Mouse (Mus musculus): Measurements from ENCODE around the gene Tagln3.

Tagln3 gene

DNA sequence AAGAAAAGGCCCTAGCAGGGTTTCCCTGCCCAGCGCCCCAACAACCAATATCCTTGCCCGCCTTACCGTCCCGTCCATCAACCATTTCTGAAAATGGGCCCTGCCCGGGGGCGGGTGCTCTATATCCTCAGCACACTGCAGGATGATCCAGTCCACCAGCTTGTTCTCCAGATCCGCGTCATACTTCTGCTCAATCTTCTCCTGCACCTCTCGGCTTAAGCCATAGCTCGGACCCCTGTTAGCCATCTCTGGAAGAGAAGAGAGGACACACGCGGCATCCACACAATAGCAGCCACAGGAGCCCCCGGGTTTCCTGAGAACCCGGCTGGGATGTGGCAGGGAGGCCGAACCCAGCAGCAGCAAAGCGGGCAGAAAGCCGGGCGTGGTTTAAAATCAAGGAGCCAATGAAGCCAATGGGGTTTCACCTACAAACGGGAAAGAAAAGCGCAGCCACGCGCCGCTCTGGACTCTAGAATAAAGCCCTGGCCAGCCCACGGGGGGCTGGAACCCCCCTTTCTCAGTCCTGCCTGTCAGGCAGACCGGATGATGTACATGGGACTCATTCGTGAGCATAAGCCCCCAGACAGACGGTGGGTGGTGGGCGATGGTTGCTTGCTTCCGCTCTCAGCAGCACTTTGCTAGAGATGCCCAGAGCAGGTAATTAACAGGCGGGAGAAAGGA is at the start of gene Tagln3:
TSS of gene Tagln3 (minus strand) at position 548 of the 681 bp plus-strand sequence.
- peak; percentile 12 for DNase-seq

DNA sequence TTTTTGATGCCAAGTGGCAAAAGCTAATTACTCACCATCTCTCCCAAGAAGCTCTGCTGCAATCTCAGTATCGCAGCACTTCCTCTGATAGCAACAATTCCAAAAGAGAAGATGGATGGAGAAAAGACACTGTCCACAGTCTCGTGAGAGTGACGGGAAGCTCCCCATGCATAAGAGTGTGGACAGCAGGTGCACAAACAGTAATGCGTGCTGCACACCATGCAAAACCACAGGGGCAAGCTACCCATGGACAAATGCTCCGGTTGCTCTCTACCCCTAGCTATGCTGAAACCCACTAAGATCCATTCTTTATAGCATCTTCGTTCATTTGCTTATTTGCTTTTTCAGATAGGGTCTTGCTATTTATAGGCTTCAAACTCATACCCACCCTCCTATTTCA is 46.5 kb upstream of the Tagln3 start:
- no peak for DNase-seq

DNA sequence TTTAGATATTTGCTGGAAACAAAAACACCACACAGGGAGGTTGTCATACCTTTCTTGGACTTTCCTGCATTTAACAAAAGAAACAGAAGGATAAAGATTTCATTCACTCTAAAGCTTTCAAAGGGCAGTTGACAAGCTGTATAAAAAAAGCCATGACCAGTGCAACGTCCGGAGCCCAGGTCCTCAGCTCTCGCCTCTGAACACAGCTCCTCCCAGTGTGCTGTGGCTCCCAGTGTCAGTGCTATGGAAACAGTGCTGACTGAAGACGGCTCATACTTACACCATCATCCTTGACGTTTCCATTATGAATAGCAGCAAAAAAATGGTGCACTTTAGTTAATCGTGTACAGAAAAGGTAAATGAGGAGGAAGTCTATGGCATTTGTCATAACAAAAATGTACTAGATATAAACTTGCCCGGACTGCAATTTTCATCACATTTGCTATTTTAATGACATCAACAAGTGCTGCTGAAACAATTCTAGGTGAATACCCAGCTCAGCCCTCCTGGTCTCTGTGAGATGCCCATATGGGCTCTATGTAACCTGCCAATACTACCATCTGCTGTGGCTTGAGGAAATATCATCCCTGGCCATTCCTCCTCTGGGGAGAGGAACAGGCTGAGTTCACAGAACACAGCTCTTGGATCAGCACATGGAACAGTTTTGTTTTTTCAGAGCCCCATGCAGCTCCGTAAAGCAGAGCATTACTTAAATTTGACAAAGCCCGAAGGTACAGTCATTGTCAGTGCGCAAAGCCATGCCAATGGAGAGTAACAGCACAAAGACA is 43.6 kb upstream of the Tagln3 start:
- DNase-seq: no peak

DNA sequence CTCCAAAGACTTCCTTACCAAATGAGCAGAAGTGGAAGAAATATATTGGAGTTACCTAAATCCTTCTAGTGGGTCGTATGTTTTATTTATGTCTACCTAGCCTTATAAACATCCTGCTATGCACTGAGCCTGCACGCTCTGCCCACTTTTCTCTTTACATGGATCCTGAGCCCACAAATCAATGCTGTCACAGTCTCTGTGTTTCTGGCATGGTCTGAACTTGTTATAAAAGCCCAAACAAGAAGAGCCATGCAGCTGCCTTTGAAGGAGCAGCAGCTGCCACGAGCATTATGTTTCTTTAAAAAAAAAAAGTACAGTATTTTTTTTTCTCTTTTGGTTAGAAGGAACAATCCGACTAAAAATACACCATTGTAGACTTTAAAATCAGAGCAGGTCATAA is 43.0 kb upstream of the Tagln3 start:
- no peak for DNase-seq

DNA sequence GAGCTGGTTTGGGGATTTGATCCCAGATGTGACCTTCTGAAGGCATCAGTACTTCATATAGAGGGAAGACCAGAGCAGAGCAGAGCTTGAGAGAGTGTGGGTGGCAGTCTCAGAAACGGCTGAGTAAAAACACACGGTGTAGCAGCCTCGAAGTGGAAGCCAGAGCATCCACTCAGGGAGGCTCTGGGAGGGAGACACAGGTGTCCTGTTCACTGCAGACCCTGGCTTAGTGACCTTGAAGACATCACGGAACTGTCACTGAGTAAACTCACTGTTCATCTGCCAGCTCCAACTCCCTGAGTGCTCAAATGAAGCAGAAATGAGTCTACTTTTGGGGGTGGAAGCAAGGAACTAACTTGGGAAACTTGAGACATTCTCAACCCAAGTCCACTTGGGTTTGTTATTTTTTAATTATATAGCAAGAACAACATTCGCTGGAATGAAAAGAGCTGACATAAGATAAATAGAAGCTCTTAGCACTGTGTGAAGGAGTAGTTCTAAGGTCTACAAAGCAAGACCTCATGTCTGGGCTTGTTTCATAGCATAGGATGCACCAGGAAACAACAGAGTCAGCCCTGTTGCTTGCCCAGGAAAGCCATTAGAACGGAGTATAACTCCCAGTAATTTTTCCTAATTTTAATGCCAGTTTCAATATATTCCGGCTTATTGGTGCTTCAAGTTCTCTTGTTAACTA is 41.5 kb upstream of the Tagln3 start:
- no peak for DNase-seq

DNA sequence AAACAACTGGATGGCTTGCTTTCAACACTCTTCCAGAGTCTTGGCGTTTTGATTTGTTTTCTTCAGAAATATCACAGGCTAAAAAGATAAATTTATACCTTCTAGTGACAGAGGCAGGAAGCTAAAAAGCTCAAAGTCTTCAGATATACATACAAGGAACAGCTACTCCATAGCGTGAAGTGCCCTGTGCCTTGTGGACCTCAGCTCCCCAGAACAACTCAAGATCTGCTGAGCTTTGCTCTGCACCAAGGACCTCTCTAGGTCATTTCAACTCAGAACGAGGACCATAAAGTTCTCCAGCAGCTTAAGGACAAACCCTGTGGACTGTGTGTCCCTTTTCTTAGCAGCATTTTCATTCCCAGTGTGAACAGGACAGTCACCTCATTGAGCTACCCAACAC is 40.7 kb upstream of the Tagln3 start:
- DNase-seq: no peak

DNA sequence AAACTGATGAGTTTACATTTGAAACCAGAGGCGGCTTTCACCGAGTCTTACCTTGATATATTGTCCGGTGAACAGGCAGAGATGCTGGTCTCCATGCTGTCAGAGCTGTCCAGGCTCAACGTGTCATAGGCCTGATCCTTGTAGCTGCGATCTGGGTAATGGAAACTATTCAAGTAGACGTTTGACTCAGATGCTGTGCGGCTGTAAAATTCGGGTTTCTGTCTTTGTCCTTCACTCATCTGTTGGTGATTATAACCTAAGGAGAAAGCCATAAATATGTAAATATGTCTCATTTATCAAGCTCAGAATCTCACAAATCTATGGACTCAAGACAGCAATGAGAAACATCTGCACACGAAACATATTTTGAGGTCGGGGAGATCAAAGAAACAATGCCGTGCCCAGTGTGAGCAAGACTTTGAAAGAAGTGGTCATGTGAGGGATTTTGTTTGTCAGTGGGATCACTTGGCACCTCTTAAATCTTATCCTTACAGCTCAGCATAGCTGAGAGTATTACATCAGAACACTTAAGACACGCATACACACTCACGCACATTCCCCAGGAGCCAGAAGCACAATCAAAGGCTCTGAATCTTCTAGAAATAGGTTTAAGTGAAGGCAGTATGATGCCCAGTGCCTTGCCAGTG is 38.6 kb upstream of the Tagln3 start:
- DNase-seq: peak; percentile 26

DNA sequence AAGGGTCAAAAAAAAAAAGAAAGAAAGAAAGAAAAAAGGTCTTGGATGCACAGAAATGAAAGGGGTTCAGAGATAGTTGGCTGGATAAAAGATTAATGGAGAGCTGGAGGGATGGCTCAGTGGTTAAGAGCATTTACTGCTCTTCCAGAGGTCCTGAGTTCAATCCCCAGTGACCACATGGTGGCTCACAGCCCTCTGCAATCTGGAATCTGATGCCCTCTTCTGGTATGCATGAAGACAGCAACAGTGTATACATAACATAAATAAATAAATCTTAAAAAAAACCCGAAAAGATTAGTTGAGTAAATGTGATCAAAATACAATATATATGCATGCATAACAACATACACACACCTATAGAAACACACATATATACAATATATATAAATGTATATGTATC is 37.0 kb upstream of the Tagln3 start:
- DNase-seq: no peak

DNA sequence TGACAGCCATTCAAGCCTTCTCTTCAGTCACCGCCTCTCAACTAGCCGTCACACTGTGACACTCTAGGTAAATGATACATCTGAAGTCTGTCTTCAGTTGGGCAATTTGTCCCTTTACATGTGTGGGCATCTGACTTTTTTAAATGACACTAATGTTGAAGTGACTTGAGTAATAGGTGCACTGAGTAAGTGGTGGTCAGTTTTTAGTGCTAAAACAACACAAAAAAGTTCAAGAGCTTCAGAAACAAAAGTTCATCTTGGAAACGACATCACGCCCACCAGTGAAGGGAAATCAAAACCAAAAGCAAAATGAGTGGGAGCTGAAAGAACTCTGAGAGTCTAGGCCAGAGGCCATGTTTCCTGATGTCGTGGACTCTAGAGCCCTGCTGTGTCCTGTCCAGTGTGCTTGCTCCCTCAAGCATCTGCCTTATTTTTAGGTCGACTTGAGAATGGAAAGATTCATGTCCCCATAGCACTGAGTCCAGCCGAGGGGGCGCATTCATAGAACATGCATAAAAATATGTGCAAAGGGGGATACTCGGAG is 34.4 kb upstream of the Tagln3 start:
- no peak for DNase-seq

DNA sequence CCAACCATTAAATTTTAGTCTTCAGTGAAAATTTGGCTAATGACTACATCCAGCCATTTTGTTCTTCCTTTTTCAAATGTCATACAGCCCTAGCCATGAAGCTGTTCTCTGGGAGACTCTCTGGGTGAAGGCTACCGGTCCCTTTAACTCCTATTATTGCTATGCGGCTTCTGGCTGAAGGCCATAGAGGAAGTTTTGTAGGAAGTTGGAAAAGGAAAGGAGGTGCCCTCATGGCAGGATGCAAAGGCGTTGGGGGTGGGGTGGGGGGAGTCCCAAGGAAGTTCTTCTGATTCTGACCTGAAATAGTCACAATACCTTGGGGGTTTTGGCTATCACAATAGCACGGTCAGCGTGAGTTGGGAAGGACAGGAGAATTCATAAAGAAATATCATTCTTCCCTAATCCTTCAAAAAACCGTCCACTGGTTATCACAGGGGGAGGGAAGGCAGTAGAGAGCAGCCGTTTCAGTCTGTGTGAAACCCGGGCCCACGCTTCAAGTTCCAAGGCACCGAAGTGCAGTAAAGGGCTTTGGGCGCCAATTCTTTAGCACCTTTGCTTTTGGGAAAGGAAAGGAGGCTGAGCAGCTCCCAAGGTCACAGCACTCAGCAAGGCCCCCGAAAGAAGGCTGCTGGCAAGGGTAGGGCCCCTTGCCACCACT is 33.1 kb upstream of the Tagln3 start:
- peak; percentile 76 for DNase-seq

DNA sequence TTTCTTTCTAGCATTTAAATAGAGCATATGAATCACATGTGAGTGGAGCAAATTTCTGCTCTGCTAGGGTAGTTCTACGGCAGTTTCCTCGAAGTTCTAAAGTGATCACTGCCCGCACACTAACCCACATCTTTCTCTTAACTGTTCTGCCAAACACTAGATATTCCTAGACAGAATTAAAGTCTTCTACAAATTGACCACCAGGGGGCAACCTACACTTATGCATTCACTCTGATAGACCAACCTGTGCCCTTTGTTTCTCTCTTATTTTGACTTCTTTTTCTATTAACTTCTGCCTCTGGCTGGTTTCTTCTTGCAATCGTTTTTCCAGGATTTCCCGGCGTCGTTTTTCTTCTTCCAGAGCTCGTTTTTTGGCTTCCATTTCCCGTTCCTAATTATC is 32.4 kb upstream of the Tagln3 start:
- DNase-seq: peak; percentile 59

DNA sequence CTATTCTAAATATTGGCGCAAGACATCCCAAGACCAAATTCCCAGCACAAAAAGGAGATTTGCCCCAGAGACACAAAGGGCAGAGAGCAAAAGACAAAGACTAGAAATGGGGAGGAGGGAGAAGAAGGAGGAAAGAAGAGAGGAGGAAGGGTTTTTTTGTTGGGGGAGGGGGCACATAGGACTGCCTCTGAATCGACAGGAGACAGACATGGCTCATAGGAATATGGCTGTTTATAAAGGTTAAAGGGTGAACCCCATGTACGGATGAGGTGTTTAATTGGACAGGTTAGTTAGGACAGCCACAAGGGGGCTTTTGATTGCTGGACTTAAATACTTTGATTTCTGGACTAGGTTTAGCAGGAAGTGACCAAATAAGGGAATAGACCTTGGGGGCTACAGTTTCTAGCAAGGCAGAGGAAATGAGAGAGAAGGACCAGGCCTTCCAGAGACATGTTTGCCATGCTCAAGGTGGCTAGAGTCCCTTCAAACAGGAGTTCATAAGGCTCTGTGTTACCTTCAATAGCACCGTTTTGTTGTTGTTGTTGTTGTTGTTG is 19.3 kb upstream of the Tagln3 start:
- no peak for DNase-seq

DNA sequence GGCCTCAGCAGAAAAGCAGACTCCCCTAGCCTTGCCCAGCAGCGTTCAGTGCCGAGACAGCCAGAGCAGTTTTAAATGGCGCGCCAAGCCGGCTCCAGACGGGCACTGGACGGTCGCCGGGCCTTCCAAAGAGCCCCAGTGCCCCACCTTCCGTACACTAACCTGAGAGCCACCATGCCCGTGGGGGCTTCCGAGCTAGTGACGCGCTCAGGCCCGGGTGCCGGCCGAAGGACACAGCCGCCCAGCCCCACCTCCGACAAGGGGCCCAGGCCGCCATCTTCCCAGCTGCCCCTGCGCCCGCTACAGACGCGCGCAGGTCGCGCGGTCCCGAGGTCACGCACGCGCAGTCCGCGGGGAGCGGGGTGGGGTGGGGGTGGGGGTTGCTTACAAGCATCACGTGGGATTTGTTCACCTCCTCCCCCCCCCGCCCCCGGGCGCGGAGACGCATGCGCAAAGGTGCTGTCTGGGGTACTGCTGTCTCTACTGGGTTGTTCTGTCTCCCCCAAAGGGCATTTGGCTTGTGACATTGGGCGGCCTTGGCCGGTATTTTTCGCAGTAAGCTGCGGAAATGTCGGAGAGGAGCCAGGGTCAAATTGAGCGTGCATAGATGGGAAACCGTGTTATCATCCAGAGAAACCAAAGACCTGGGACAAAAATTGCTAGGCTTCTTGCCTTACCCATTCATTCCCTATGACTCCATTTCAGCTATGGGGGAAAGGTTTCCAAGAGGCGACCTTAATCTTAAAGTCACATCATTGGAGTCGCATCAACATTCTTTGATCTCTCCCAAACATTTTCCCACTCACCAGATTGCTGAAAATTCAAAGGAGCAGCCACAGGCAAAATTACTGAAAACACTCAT is 18.4 kb upstream of the Tagln3 start, which contains the start of gene Abhd10:
TSS of gene Abhd10 (minus strand) at position 341 of the 862 bp plus-strand sequence.
- DNase-seq: peak; percentile 96

DNA sequence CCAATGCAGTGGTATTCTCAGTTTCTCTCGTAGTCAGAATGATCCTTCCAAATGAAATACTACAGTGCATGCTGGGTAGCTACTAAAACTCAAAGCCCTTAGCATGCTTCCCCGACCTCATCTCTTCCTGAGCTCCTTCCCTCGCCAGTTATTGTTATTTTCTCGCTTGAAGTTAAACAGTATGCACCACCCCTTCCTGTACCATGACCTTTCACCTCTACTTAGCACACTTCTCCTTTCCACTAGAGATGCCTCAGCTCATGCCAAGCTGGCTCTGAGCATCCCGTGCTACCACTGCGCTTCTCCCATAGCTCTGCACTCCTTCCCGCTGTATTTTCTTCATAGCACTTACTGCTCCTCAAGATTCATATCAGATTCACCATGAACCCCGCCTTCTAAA is 13.5 kb upstream of the Tagln3 start:
- no peak for DNase-seq

DNA sequence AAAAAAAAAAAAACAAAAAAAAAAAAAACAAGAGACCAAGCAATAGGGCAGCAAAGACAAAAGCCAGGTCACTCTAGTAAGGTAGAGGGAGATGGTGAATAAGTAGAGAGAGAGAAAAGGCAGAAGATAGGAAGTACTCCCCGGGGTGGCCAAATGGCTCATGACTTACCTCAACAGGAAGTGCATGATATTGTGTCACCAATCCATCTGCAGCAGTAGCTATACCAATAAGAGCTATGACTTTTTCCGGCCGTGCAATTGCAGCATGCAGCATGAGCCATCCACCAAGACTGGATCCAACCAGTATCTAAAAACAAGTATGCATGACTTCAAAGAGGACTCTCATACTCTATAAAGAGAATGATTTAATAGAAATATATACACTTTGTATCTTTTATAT is 12.3 kb upstream of the Tagln3 start:
- no peak for DNase-seq

DNA sequence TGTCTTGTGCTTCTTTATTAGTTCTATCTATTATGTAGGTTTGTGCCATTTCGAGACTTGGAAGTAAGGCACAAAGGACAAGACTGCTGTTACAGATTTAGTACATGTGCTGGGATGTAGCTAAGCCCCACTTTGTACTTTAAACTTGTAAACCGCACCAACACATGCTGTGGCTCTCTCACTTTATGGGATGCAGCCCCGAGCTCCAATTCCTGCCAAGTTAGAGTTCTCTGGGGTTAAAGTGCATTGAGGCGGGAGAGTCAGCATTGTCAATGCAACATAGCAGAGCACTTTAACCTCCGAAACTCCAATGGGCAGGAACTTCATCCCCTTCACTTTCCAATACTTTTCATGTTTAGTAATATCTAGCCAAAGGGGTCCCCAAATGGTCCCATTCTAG is 4.8 kb upstream of the Tagln3 start:
- no peak for DNase-seq

DNA sequence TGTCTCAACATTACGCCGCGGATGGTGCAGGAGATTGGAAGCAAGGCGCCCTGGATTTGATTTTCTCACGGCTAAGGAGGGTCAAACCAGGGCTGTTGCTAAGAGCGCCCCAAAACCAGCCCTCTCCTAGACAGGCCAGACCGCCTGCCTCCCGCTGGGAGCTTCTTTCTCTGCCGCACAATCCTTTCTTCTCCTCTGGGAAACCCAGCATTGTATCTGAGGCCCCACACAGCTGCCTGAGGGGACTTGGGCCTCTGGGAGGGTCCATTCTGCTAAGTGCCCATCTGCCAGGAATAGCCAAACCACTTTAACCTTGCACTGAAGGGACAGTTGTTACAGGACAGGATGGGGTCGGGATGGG is 314 bp upstream of the Tagln3 start:
- DNase-seq: no peak

DNA sequence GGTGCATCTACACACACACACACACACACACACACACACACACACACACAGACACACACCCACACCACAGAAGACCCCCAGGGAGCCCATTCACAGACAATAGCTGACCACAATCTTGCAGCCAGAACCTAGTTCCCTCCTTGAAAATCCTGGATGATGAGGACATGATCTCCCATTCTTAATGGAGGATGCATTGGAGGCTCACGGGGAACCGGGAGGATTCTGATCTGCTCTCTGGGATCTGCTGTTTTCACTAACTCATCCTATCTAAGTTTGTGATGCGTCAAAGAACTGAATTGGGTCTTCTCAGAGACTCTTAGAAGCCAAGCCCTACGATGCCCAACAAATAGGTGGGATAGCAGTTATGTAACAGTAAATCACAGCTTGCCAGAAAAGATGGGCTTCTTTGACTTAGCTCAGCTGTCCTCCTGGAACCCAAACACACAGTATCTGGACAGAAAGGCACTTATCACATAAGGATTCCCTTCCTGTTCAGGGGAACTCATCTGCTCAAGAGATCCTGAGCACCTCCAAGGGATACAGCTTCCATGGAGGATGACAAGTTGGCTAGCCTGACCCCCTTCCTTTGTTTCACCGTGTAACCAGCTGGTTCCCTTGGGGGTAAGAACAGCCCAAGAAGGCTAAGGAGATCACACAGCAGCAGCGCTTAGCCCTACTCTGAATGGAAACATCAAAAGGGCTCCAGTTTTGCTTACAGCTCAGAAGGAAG is 1.1 kb downstream of the Tagln3 start:
- no peak for DNase-seq

DNA sequence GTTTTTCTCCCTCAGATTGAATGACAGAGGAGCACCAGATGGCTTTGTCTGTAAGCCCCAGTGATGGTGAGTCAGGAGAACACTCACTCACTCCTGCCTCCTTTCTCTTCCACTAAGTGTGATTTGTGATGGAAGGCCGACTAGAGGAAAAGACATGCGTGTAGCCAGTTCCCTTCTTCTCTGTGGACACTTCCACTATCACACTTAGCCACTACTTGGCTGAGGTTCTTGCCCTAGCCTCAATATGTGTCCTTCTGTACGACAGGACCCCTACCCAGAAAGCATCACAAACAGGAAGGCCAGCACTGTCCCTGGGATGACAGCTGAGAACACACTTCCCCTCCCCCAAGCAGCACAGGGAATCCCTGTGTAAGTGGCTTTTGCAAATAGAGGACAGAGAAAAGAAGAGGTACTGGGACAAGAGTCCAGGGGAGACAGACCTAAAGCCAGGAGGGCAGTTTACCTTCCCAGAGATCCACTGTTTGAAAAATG is 1.9 kb downstream of the Tagln3 start:
- no peak for DNase-seq

DNA sequence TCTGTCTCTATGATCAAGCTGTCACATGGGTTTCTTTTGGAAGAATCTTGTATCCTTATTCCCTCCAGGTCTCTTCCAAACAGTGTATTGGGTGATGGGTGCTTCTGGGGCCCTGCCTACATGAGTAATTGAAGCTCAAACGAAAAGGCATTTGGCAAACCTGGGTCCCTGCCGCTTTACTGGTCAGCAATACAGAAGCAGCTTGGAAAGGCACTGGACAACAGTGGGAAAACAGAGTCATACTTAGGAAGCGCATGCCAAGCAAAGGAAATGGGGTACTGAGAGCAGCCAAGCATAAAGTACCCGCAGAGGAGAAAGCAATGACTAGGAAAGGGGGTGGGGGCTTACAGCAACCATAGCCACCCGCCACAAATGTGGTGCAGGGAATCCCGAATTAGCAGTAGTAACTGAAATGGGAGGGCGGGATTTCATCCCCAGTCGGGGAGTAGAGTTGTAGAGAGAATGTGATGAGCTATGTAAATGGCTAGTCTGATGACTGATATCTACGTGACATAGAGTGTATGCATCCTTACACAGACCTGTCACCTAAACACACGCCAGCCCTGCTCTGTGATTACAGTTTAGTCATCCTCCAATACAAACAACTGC is 4.3 kb downstream of the Tagln3 start:
- DNase-seq: no peak
